ENCODE assay signal across 12 mouse cellular contexts in the genomic region with DNA sequence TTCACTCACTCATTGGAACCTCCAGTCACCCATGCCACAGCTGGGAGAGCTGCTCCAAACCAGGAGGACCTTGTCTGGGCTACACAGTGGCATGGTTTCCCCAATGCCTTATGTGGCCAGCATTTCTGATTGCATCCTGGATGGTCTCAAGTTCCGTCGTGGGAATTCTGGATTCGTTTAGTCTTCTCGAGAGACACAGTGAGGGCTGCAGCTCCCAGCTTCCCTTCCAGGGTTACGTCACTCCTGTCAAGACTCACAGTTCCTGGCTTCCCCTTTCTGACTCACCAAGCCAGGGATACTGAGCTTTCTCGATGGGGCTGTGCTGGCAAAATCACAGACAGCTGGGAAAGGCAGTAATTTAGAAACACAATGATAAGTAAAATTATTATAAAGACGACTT. TPM values are rescaled to one million over a fixed set of nuclear protein-coding genes. Genes with fewer than 3 reads are reported as not detected.
DNase-seq lines count a peak whose midpoint lies in the region; ATAC-seq lines count a peak whose summit lies in the region.
"Had no signal": no experiment of that assay in that cellular context is flagged by ENCODE, and none has a peak within 500 bp of the region (broad histone marks: within the 10 kb centered on the region; RNA-seq: fewer than 3 reads in every experiment).

No protein-coding gene starts in this region.

- no peaks in the 10 kb centered on the region for H3K9me3 ChIP-seq in heart, embryonic 13.5 days
- H3K9me3 ChIP-seq: neural tube, embryonic 13.5 days had no signal

- no peak for ATAC-seq in heart, embryonic 13.5 days (ENCODE audit: extremely low read depth, insufficient number of reproducible peaks, low FRiP score, low TSS enrichment)

- no peak overlapping the region for H3K4me3 ChIP-seq in heart, embryonic 13.5 days
- H3K4me3 ChIP-seq: erythroblast, embryonic 14.5 days; neural tube, embryonic 13.5 days had no signal

- no peaks in the 10 kb centered on the region for H3K36me3 ChIP-seq in heart, embryonic 13.5 days
- H3K36me3 ChIP-seq: neural tube, embryonic 13.5 days had no signal

- 0 out of 2 replicates have a peak overlapping the region, but pooled peaks have one; percentile 67 for H3K9ac ChIP-seq in heart, embryonic 13.5 days
- H3K9ac ChIP-seq: neural tube, embryonic 13.5 days had no signal

- peak overlapping the region; percentile 71 for H3K27ac ChIP-seq in heart, embryonic 13.5 days (replicated peaks)
- H3K27ac ChIP-seq: kidney, postnatal 0 days; neural tube, embryonic 13.5 days had no signal

- peak; percentile 74 to 87 for DNase-seq in adrenal gland, adult (ENCODE audit: inconsistent age in 2 of 2, low spot score in 1 of 2)
- DNase-seq in adrenal gland, adult 18-20 months (ENCODE audit: low spot score in 2 of 2), result no peak
- DNase-seq in right cerebral cortex, adult 18-20 months, result peak; percentile 52
- DNase-seq in right cerebral cortex, postnatal 4 days, result no peak
- peak; percentile 72 for DNase-seq in skeletal muscle tissue, adult 2 months (ENCODE audit: low read depth, low spot score)
- no peak for DNase-seq in kidney, postnatal 4 days
- no peak for DNase-seq in left cerebral cortex, adult 11 months (ENCODE audit: low spot score)
- DNase-seq: thymus, postnatal 14 days had no signal

- WGBS in heart, embryonic 13.5 days, result 17% methylated on average over 7 of the region's 7 CpGs

- H3K4me2 ChIP-seq in heart, embryonic 13.5 days, result peak overlapping the region; percentile 50
- H3K4me2 ChIP-seq: neural tube, embryonic 13.5 days had no signal

- H3K27me3 ChIP-seq in heart, embryonic 13.5 days (replicated peaks), result no peaks in the 10 kb centered on the region
- H3K27me3 ChIP-seq: neural tube, embryonic 13.5 days had no signal

- peaks cover 56% of the 10 kb centered on the region for H3K4me1 ChIP-seq in heart, embryonic 13.5 days

RNA-seq across cellular contexts. Expression of a gene that starts 54.0 kb away (rescaled TPM):
- total RNA-seq in adrenal gland, adult 18-20 months (2021), result 10 to 100 TPM; 43.6 to 59.5 TPM
- 25.2 and 27.9 TPM in 2 replicates for polyA plus RNA-seq in heart, embryonic 13.5 days (2015; fragmentation: Nextera tagmentation; extraction: Ambion mirVana)

Comparison
In these comparisons a context has a peak if more than half of its experiments do, and no peak if none do; other contexts are left out.
1. DNase-seq: peak in adrenal gland, adult (2 of 2), right cerebral cortex, adult 18-20 months (single experiment) and skeletal muscle tissue, adult 2 months (single experiment); none in adrenal gland, adult 18-20 months (0 of 2), right cerebral cortex, postnatal 4 days (single experiment), kidney, postnatal 4 days (0 of 2) and left cerebral cortex, adult 11 months (single experiment).